Mouse (Mus musculus) embryonic facial prominence, embryonic 14.5 days (tissue): ENCODE data around the gene Frem2. TPM values are rescaled to one million over a fixed set of nuclear protein-coding genes. Genes with fewer than 3 reads are reported as not detected.

Experiments
- ATAC-seq: fragments of 200-750 bp; cut with Nextera tagmentation; 2 replicates; pipeline ENCODE4 v1.8.0; 2017; ENCODE audit warnings: low read depth, moderate number of reproducible peaks, moderate TSS enrichment
- DNase-seq: peaks from one replicate; pipeline ENCODE4 v3.0.0-alpha.2; 2015; ENCODE audit warnings: low spot score
- H3K27ac ChIP-seq: fragments of 300-500 bp; sonication (generic); replicated peaks from 2 replicates; pipeline ENCODE4 v1.5.1; 2014; ENCODE audit warnings: low read depth, mild to moderate bottlenecking, low read length, moderate library complexity
- H3K27me3 ChIP-seq: fragments of 300-500 bp; sonication (generic); replicated peaks from 2 replicates; pipeline ENCODE4 v1.6.1; 2014; ENCODE audit warnings: low read length; ENCODE audit not compliant: control insufficient read depth, insufficient read depth
- H3K36me3 ChIP-seq: fragments of 300-500 bp; sonication (generic); 2 replicates; pipeline ENCODE4 v1.6.1; 2014; ENCODE audit warnings: low read length, mixed read lengths; ENCODE audit not compliant: control insufficient read depth, insufficient read depth
- H3K4me1 ChIP-seq: fragments of 300-500 bp; sonication (generic); 2 replicates; pipeline ENCODE4 v1.6.1; 2014; ENCODE audit warnings: antibody characterized with exemption, low read length; ENCODE audit not compliant: control insufficient read depth, insufficient read depth
- H3K4me2 ChIP-seq: fragments of 300-500 bp; sonication (generic); 2 replicates; pipeline ENCODE4 v1.6.1; 2014; ENCODE audit warnings: low read depth, mild to moderate bottlenecking, low read length, moderate library complexity, mixed read lengths
- H3K4me3 ChIP-seq: fragments of 300-500 bp; sonication (generic); 2 replicates; pipeline ENCODE4 v1.5.1; 2014; ENCODE audit warnings: low read depth, mild to moderate bottlenecking, low read length
- H3K9ac ChIP-seq: fragments of 300-500 bp; sonication (generic); 2 replicates; pipeline ENCODE4 v1.6.1; 2014; ENCODE audit warnings: low read depth, mild to moderate bottlenecking, low read length, moderate library complexity, mixed read lengths
- H3K9me3 ChIP-seq: fragments of 300-500 bp; sonication (generic); 2 replicates; pipeline ENCODE4 v1.6.1; 2016; ENCODE audit warnings: low read length; ENCODE audit not compliant: control insufficient read depth
- WGBS: fragments of 180-500 bp; shearing (Covaris S2); extraction: QIAGEN DNeasy Blood & Tissue Kit; methylation state at CpG from one replicate; pipeline ENCODE4 v1.1.7; 2014; 5-methylcytosine and 5-hydroxymethylcytosine counted together
- polyA plus RNA-seq: library from polyadenylated mRNA; unstranded; fragments of >200 nt; fragmentation: Nextera tagmentation; extraction: Ambion mirVana; gene quantifications from 2 replicates; pipeline ENCODE4 v1.2.1, GENCODE M21; 2014

Frem2 gene
- polyA plus RNA-seq, 1 experiment from 2014 or later: 10.6 TPM

GRCm38 (mm10) chr3:53674225-53674624 lies 17.1 kb upstream of the Frem2 start:
- DNase-seq: peak; percentile 82
- peaks cover 7% of the 10 kb centered on the region; the same call in 1 of the 2 replicates for H3K4me1 ChIP-seq

DNA sequence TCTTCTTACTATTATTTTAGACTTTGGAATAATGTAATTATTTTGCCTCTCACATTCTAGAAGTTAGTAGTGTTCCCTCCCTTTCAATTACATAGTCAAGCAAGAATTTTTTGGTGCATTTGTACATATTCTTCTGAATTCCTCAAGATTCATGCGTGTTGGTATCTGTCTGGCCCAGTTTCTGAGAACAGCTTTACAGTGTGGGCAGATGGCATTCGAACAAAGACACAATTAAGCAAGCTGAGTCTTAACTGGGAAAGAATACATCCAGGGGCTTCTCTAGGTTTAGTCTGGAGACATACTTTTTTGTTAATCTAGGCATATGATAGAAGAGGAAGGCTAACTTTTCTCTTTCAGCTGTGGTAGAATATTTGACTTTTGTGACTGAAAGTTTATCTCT lies 12.6 kb upstream of the Frem2 start:
- no peak overlapping the region for H3K4me3 ChIP-seq
- peaks cover 7% of the 10 kb centered on the region; the same call in 1 of the 2 replicates for H3K4me1 ChIP-seq
- H3K4me2 ChIP-seq: no peak overlapping the region
- no peaks in the 10 kb centered on the region for H3K27me3 ChIP-seq
- no peaks in the 10 kb centered on the region for H3K36me3 ChIP-seq
- 65% methylated on average over 2 of the region's 2 CpGs for WGBS
- DNase-seq (no peak), ATAC-seq (no peak)
- no peaks in the 10 kb centered on the region for H3K9me3 ChIP-seq
- no peak overlapping the region for H3K9ac ChIP-seq
- no peak overlapping the region for H3K27ac ChIP-seq

More at GRCm38 (mm10) chr3:53674225-53674624, 17.1 kb upstream of the Frem2 start:
- Histone ChIP-seq H3K4me3 (no peak overlapping the region), H3K36me3 (no peaks in the 10 kb centered on the region), H3K27me3 (no peaks in the 10 kb centered on the region), H3K9ac (no peak overlapping the region), H3K9me3 (no peaks in the 10 kb centered on the region), H3K4me2 (no peak overlapping the region), H3K27ac (no peak overlapping the region)
- peak; percentile 85 for ATAC-seq
- 52% methylated on average over 1 of the region's 1 CpGs for WGBS

DNA sequence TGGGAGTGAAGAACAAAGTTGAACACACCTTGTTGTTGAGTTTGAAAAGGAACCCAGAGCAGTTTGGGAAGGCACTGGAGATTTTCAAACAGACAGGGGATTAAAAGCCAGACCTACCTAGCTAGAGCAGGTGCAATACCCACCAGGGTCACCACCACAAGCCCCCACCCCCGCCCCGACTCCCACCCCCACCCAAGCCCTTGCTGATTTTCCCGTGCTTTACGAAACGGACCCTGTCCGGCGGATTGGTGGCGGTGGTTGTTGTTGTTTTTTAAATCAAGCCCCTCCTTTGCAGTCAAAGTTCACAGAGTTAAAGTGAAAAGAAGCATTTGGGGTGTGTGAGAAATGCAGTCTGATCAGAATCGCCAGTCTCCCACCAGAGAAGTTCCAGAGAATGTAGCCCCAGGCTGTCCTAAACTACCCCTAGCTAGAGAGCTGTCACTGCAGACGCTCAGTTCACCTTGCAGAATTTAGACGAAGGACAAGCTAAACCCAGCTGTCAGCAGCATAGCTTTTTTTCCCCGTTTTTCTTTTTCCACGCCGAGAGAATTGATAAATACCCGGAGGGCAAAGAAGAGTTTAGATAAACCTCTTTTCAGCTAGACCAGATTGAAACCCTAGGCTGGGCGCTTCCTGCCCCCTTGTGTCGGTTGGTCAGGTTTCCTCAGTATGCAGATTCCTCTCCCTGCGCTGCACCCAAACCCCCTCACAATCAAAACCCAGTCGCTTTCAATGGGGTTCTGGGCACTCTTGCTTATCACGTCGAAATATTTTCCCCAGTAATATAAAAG lies 784 bp upstream of the Frem2 start:
- H3K9me3 ChIP-seq: peaks cover 17% of the 10 kb centered on the region
- peak overlapping the region; percentile 99 for H3K4me2 ChIP-seq
- DNase-seq (peak; percentile 70), ATAC-seq (no peak)
- H3K27ac ChIP-seq: no peak overlapping the region
- H3K4me1 ChIP-seq: no peaks in the 10 kb centered on the region
- WGBS: 1% methylated on average over 21 of the region's 21 CpGs
- H3K36me3 ChIP-seq: peaks cover 8% of the 10 kb centered on the region; the same call in 1 of the 2 replicates
- H3K9ac ChIP-seq: 0 out of 2 replicates have a peak overlapping the region, but pooled peaks have one; percentile 11
- H3K4me3 ChIP-seq: peak overlapping the region; percentile 56
- H3K27me3 ChIP-seq: peaks cover 24% of the 10 kb centered on the region

- no peak for DNase-seq
- Histone ChIP-seq H3K9me3 (peaks cover 17% of the 10 kb centered on the region), H3K36me3 (peaks cover 8% of the 10 kb centered on the region; the same call in 1 of the 2 replicates), H3K27ac (no peak overlapping the region), H3K4me2 (peak overlapping the region; percentile 99), H3K9ac (peak overlapping the region; percentile 55), H3K27me3 (peaks cover 24% of the 10 kb centered on the region), H3K4me3 (peak overlapping the region; percentile 56), H3K4me1 (no peaks in the 10 kb centered on the region)
- 1% methylated on average over 26 of the region's 42 CpGs for WGBS
- ATAC-seq: no peak
These were observed 752 bp downstream of the Frem2 start for GRCm38 (mm10) chr3:53656328-53656877.

DNA sequence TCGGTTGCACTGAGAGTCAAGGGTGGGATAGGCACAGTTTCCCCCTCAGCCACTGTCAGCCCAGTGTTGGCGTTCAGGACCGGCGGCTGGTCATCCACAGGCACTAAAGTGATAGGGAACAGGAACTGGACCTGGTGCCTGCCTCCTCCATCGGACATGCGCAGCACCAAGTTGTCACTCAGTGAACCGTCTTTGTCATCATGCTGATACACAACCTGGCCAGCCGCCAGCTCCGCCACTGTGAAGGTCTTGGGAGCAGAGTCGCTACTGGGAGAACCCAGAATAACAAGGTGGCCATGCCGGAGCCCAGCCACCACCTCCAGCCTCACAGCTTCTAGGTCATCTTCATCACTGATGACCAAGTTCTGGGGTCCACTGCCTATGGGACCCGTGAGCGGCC lies 1.8 kb downstream of the Frem2 start:
- ATAC-seq: no peak
- H3K4me3 ChIP-seq: peak overlapping the region; percentile 56

DNA sequence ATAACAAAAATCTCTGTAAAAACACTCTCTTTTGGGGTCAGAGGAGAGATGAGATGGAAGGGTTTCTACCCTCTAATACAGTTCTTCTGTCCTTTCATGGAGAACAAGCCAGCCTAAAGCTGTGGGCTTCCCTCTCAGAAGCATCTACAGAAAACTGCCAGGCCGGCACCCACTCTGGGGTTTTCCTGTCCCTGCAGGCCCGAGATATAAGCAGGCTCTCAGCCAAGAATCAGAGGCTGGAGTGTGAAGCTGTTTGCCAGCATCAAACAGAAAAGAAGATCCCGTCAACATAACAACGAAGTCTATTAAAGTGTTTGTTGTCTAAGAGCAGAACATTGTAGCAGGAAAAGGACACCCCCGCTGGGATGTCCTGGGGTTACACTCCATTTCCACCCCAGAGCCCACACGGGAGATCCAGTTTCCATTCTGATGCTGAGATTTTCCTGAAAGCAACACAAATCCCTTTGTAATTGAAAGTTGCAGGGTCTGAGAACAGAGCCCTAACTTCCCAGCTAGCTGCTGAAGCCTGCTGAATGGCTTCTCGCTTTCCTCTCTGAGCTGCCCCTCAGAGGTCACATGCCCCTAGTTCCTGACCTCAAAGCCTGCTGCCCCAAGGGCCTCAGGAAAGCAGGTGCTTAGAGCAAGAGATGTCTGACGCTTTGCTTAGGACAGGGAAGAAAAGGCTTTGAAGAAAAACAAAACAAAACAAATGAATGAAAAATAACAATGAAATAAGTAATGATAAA lies 7.0 kb downstream of the Frem2 start:
- 4% methylated on average over 8 of the region's 8 CpGs for WGBS
- Histone ChIP-seq H3K4me1 (0 out of 2 replicates have a peak, but pooled peaks cover 7% of the 10 kb centered on the region), H3K27ac (peak overlapping the region; percentile 63; the same call in 1 of the 2 replicates), H3K9ac (no peak overlapping the region), H3K36me3 (peaks cover 8% of the 10 kb centered on the region; the same call in 1 of the 2 replicates), H3K9me3 (peaks cover 15% of the 10 kb centered on the region), H3K4me2 (peak overlapping the region; percentile 37), H3K27me3 (0 out of 2 replicates have a peak, but pooled peaks cover under 1% of the 10 kb centered on the region), H3K4me3 (no peak overlapping the region; the same call in 1 of the 2 replicates)
- DNase-seq (peak; percentile 79), ATAC-seq (peak; percentile 60)

More for the DNA sequence above, 1.8 kb downstream of the Frem2 start:
- WGBS: 83% methylated on average over 13 of the region's 13 CpGs
- Histone ChIP-seq H3K36me3 (peaks cover 8% of the 10 kb centered on the region; the same call in 1 of the 2 replicates), H3K27ac (no peak overlapping the region), H3K27me3 (peaks cover 24% of the 10 kb centered on the region), H3K4me1 (0 out of 2 replicates have a peak, but pooled peaks cover 2% of the 10 kb centered on the region), H3K4me2 (peak overlapping the region; percentile 99; the same call in 1 of the 2 replicates), H3K9ac (no peak overlapping the region), H3K9me3 (peaks cover 17% of the 10 kb centered on the region)
- no peak for DNase-seq

GRCm38 (mm10) chr3:53649425-53649824 lies 7.7 kb downstream of the Frem2 start:
- Histone ChIP-seq H3K4me2 (no peak overlapping the region), H3K27me3 (no peaks in the 10 kb centered on the region), H3K9me3 (peaks cover 7% of the 10 kb centered on the region), H3K4me1 (0 out of 2 replicates have a peak, but pooled peaks cover 7% of the 10 kb centered on the region), H3K4me3 (no peak overlapping the region), H3K27ac (no peak overlapping the region), H3K9ac (no peak overlapping the region), H3K36me3 (peaks cover 2% of the 10 kb centered on the region; the same call in 1 of the 2 replicates)
- 46% methylated on average over 4 of the region's 4 CpGs for WGBS
- ATAC-seq (peak; percentile 31; the same call in 1 of the 2 replicates), DNase-seq (peak; percentile 56)

DNA sequence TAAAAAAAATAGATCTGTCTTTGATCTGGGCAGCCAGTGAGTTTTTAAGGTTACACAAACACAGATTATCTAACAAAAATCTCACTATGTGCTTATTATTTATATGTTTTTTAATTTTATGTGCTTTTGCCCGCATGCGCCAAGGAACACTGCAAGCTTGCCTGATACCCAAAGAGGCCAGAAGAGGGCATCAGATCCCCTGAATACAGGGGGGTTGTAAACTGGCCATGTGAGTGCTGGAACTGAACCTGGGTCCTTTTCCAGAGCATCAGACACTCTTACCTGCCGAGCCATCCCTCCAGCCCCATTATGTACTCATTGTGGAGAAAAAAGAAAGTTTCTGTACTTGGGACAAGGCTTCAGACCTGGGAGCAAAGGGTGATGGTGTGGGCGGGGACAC lies 8.3 kb downstream of the Frem2 start:
- Histone ChIP-seq H3K4me2 (no peak overlapping the region; the same call in 1 of the 2 replicates), H3K4me1 (0 out of 2 replicates have a peak, but pooled peaks cover 7% of the 10 kb centered on the region), H3K27ac (no peak overlapping the region), H3K27me3 (no peaks in the 10 kb centered on the region), H3K36me3 (no peaks in the 10 kb centered on the region; the same call in 1 of the 2 replicates), H3K9ac (no peak overlapping the region), H3K9me3 (peaks cover 2% of the 10 kb centered on the region; the same call in 1 of the 2 replicates), H3K4me3 (no peak overlapping the region)
- DNase-seq (no peak), ATAC-seq (no peak)
- 84% methylated on average over 4 of the region's 4 CpGs for WGBS
